Comparison of ENCODE assay signal across 23 mouse cellular contexts in genomic region chr10:112795938-112796337, GRCm38 (mm10).
DNase-seq lines count a peak whose midpoint lies in the region; ATAC-seq and TF ChIP-seq lines count a peak whose summit lies in the region.
"Had no signal": no experiment of that assay in that cellular context is flagged by ENCODE, and none has a peak within 500 bp of the region (broad histone marks: within the 10 kb centered on the region; RNA-seq: fewer than 3 reads in every experiment).

No protein-coding gene starts in this region.

- H3K4me3 ChIP-seq in forebrain, embryonic 13.5 days, result no peak overlapping the region
- no peak overlapping the region for H3K4me3 ChIP-seq in forebrain, postnatal 0 days (ENCODE audit: low read depth, low read length)
- no peak overlapping the region for H3K4me3 ChIP-seq in hindbrain, embryonic 12.5 days
- no peak overlapping the region for H3K4me3 ChIP-seq in hindbrain, embryonic 10.5 days
- H3K4me3 ChIP-seq: embryonic facial prominence, embryonic 10.5 days; embryonic facial prominence, embryonic 13.5 days; erythroblast, embryonic 14.5 days; gastrocnemius, adult 2 months; hindbrain, embryonic 15.5 days; intestine, embryonic 15.5 days had no signal

- no peaks in the 10 kb centered on the region for H3K27me3 ChIP-seq in forebrain, embryonic 13.5 days
- no peaks in the 10 kb centered on the region for H3K27me3 ChIP-seq in forebrain, postnatal 0 days (ENCODE audit: insufficient read depth, low read length)
- H3K27me3 ChIP-seq in hindbrain, embryonic 12.5 days, result no peaks in the 10 kb centered on the region
- H3K27me3 ChIP-seq in hindbrain, embryonic 10.5 days (ENCODE audit: insufficient read depth, poor library complexity, severe bottlenecking), result no peaks in the 10 kb centered on the region
- H3K27me3 ChIP-seq: embryonic facial prominence, embryonic 13.5 days; hindbrain, embryonic 15.5 days; intestine, embryonic 15.5 days had no signal

- no peaks in the 10 kb centered on the region for H3K9me3 ChIP-seq in forebrain, embryonic 13.5 days (replicated peaks)
- no peaks in the 10 kb centered on the region for H3K9me3 ChIP-seq in forebrain, postnatal 0 days (ENCODE audit: low read length)
- no peaks in the 10 kb centered on the region for H3K9me3 ChIP-seq in hindbrain, embryonic 12.5 days (replicated peaks)
- H3K9me3 ChIP-seq in hindbrain, embryonic 10.5 days, result no peaks in the 10 kb centered on the region
- H3K9me3 ChIP-seq: embryonic facial prominence, embryonic 10.5 days; embryonic facial prominence, embryonic 13.5 days; hindbrain, embryonic 15.5 days; intestine, embryonic 15.5 days had no signal

- no peaks in the 10 kb centered on the region for H3K36me3 ChIP-seq in forebrain, embryonic 13.5 days (ENCODE audit: poor library complexity, severe bottlenecking)
- H3K36me3 ChIP-seq in forebrain, postnatal 0 days (ENCODE audit: insufficient read depth), result no peaks in the 10 kb centered on the region
- no peaks in the 10 kb centered on the region for H3K36me3 ChIP-seq in hindbrain, embryonic 12.5 days
- no peaks in the 10 kb centered on the region for H3K36me3 ChIP-seq in hindbrain, embryonic 10.5 days
- H3K36me3 ChIP-seq: embryonic facial prominence, embryonic 10.5 days; embryonic facial prominence, embryonic 13.5 days; hindbrain, embryonic 15.5 days; intestine, embryonic 15.5 days had no signal

- no peaks in the 10 kb centered on the region for H3K4me1 ChIP-seq in forebrain, embryonic 13.5 days
- no peaks in the 10 kb centered on the region for H3K4me1 ChIP-seq in forebrain, postnatal 0 days (ENCODE audit: insufficient read depth)
- H3K4me1 ChIP-seq in hindbrain, embryonic 12.5 days, result no peaks in the 10 kb centered on the region
- H3K4me1 ChIP-seq in hindbrain, embryonic 10.5 days (replicated peaks), result peaks cover 14% of the 10 kb centered on the region; the same call in 1 of the 2 replicates
- H3K4me1 ChIP-seq: embryonic facial prominence, embryonic 10.5 days; embryonic facial prominence, embryonic 13.5 days; hindbrain, embryonic 15.5 days; intestine, embryonic 15.5 days had no signal

- H3K4me2 ChIP-seq in forebrain, embryonic 13.5 days, result no peak overlapping the region
- no peak overlapping the region for H3K4me2 ChIP-seq in forebrain, postnatal 0 days (ENCODE audit: low read depth)
- no peak overlapping the region for H3K4me2 ChIP-seq in hindbrain, embryonic 12.5 days (replicated peaks)
- H3K4me2 ChIP-seq: embryonic facial prominence, embryonic 13.5 days; heart, embryonic 11.5 days; hindbrain, embryonic 15.5 days; intestine, embryonic 15.5 days had no signal

- TF ChIP-seq CTCF in forebrain, postnatal 0 days (IDR thresholded peaks at IDR 0.05; ENCODE audit: low read depth), result no peak
- no peak for TF ChIP-seq CTCF in brain, embryonic 14.5 days (IDR thresholded peaks at IDR 0.05; ENCODE audit: borderline replicate concordance, extremely low read depth, insufficient read depth, insufficient read length)

- no peak for TF ChIP-seq POLR2A in brain, embryonic 14.5 days (IDR thresholded peaks at IDR 0.05; ENCODE audit: borderline replicate concordance, extremely low read depth, insufficient read depth, insufficient read length, poor library complexity, severe bottlenecking)

- ATAC-seq in forebrain, embryonic 13.5 days, result peak; percentile 41; the same call in 1 of the 2 replicates
- ATAC-seq in forebrain, postnatal 0 days, result no peak
- ATAC-seq in hindbrain, embryonic 12.5 days (ENCODE audit: low FRiP score), result peak; percentile 32; the same call in 1 of the 2 replicates
- ATAC-seq: CD4-positive, CD25-positive, alpha-beta regulatory T cell, adult 4 months; intestine, embryonic 15.5 days had no signal

- DNase-seq in forebrain, postnatal 0 days, result no peak
- DNase-seq in hindbrain, embryonic 10.5 days (ENCODE audit: low spot score), result no peak
- DNase-seq in brain, embryonic 14.5 days (ENCODE audit: low read depth), result peak; percentile 18
- no peak for DNase-seq in layer of hippocampus, postnatal 14 days (ENCODE audit: low spot score in 2 of 2)
- DNase-seq: adrenal gland, adult 2 months; adrenal gland, postnatal 14 days; cerebellum, adult 11-12 months; cerebellum, adult 8-10 months; cerebellum, postnatal 10 days; cerebellum, postnatal 36 days; embryo, embryonic 11 days; gastrocnemius, adult 2 months; gastrocnemius, postnatal 14 days; kidney, adult 11 months had no signal

- WGBS in forebrain, embryonic 13.5 days, result 2% methylated on average over 1 of the region's 1 CpGs
- 7% methylated on average over 1 of the region's 1 CpGs for WGBS in forebrain, postnatal 0 days
- 11% methylated on average over 1 of the region's 1 CpGs for WGBS in hindbrain, embryonic 12.5 days
- WGBS in hindbrain, embryonic 10.5 days, result 11% methylated on average over 1 of the region's 1 CpGs

- no peak overlapping the region for H3K9ac ChIP-seq in forebrain, embryonic 13.5 days
- H3K9ac ChIP-seq in forebrain, postnatal 0 days, result no peak overlapping the region
- H3K9ac ChIP-seq in hindbrain, embryonic 12.5 days, result no peak overlapping the region
- H3K9ac ChIP-seq: embryonic facial prominence, embryonic 13.5 days; hindbrain, embryonic 15.5 days; intestine, embryonic 15.5 days had no signal

- no peak overlapping the region for H3K27ac ChIP-seq in forebrain, embryonic 13.5 days
- H3K27ac ChIP-seq in forebrain, postnatal 0 days (ENCODE audit: low read depth, low read length), result no peak overlapping the region
- no peak overlapping the region for H3K27ac ChIP-seq in hindbrain, embryonic 12.5 days
- H3K27ac ChIP-seq in hindbrain, embryonic 10.5 days, result no peak overlapping the region
- H3K27ac ChIP-seq: embryonic facial prominence, embryonic 10.5 days; embryonic facial prominence, embryonic 13.5 days; gastrocnemius, adult 2 months; hindbrain, embryonic 15.5 days; intestine, embryonic 15.5 days had no signal
